Mouse (Mus musculus) layer of hippocampus, postnatal 14 days (tissue): ENCODE results near the gene Necab3. TPM values are rescaled to one million over a fixed set of nuclear protein-coding genes. Genes with fewer than 3 reads are reported as not detected.

Experiments
- DNase-seq, 2 experiments: peaks; one replicate each; pipeline ENCODE4 v3.0.0; 2021 to 2022; ENCODE audit warnings: low spot score in 2 of 2, mixed read lengths in 1 of 2
- long read RNA-seq, 2 experiments: library from polyadenylated mRNA; stranded (forward); transcript quantifications; one replicate each; pipeline ENCODE4 v2.0.0; 2021
- total RNA-seq, 2 experiments: library from RNA; stranded (reverse); gene quantifications; 2 replicates each; pipeline ENCODE4 v1.2.3; 2021

Gene Necab3
- total RNA-seq: 10 to 100 TPM; 27.7 to 28.0 TPM
- long read RNA-seq, experiment 1, transcript Necab3-201 (13 exons, 1,829 nt): major isoform, 15 of 31 reads
- long read RNA-seq, experiment 1, partial matches to known transcripts: 5 of 31 reads
- long read RNA-seq, experiment 1, other reads (novel, unspliced or antisense): 11 of 31 reads
- long read RNA-seq, experiment 2, transcript Necab3-201 (13 exons, 1,829 nt): major isoform, 28 of 49 reads
- long read RNA-seq, experiment 2, partial matches to known transcripts: 7 of 49 reads
- long read RNA-seq, experiment 2, other reads (novel, unspliced or antisense): 14 of 49 reads

GRCm38 (mm10) chr2:154558264-154559039, at the start of gene Necab3:
TSS of gene Necab3 (minus strand) at chr2:154558890.
- peak; percentile 50 to 60 for DNase-seq

- no peak for DNase-seq
These were observed 48.3 kb upstream of the Necab3 start for GRCm38 (mm10) chr2:154606965-154607364.

GRCm38 (mm10) chr2:154604156-154604555, 45.5 kb upstream of the Necab3 start:
- no peak for DNase-seq

GRCm38 (mm10) chr2:154603638-154604153, 45.0 kb upstream of the Necab3 start, which contains the start of gene Pxmp4:
TSS of gene Pxmp4 (minus strand) at chr2:154603708.
- DNase-seq: peak; percentile 99 to 100

- DNase-seq: no peak
These were observed 44.4 kb upstream of the Necab3 start for GRCm38 (mm10) chr2:154603007-154603637.

- no peak for DNase-seq
These were observed 42.6 kb upstream of the Necab3 start for GRCm38 (mm10) chr2:154601324-154601723.

- no peak for DNase-seq
These were observed 41.9 kb upstream of the Necab3 start for GRCm38 (mm10) chr2:154600586-154600985.

- no peak for DNase-seq
These were observed 38.7 kb upstream of the Necab3 start for GRCm38 (mm10) chr2:154597399-154597798.

GRCm38 (mm10) chr2:154595775-154596174, 37.1 kb upstream of the Necab3 start:
- no peak for DNase-seq

- DNase-seq: no peak
These were observed 34.3 kb upstream of the Necab3 start for GRCm38 (mm10) chr2:154593025-154593424.

- no peak for DNase-seq
These were observed 32.5 kb upstream of the Necab3 start for GRCm38 (mm10) chr2:154591239-154591638.

- DNase-seq: no peak
These were observed 30.4 kb upstream of the Necab3 start for GRCm38 (mm10) chr2:154589051-154589450.

GRCm38 (mm10) chr2:154586405-154586804, 27.7 kb upstream of the Necab3 start:
- DNase-seq: peak; percentile 37 to 61

GRCm38 (mm10) chr2:154584931-154585601, 26.4 kb upstream of the Necab3 start:
- no peak for DNase-seq

- DNase-seq: peak; percentile 88 to 96
These were observed 25.5 kb upstream of the Necab3 start for GRCm38 (mm10) chr2:154583906-154584872.

- DNase-seq: no peak
These were observed 22.7 kb upstream of the Necab3 start for GRCm38 (mm10) chr2:154581421-154581820.

- no peak for DNase-seq
These were observed 21.9 kb upstream of the Necab3 start for GRCm38 (mm10) chr2:154580586-154580985.

- no peak for DNase-seq
These were observed 19.0 kb upstream of the Necab3 start for GRCm38 (mm10) chr2:154577744-154578067.

GRCm38 (mm10) chr2:154576876-154577743, 18.4 kb upstream of the Necab3 start:
- DNase-seq: no peak
